Mouse (Mus musculus): ENCODE measurements around the gene Ghsr. TPM values are rescaled to one million over a fixed set of nuclear protein-coding genes. Genes with fewer than 3 reads are reported as not detected.

The Ghsr gene
- polyA plus RNA-seq (2012; rRNA removed; ENCODE audit: low replicate concordance): not detected in 2 replicates

DNA sequence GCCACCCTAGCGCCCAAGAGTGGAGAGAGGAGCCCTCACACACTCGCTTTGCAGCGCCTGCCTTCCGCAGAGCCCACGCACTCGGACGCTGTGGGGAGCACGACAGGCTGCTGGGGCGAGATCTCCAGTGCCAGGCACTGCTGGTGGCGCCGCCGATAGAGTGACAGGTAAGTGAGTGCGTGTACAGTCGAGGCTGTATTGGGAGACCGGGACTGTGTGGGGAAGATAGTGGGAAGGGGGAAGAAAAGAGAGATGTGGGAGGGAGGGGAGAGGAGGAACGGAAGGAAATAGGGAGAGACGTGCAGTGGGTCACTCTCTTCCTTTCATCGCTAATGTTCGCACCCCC, at the start of gene Ghsr:
Gene Ghsr, plus strand, starts transcription at position 76 of the 346 bp plus-strand sequence.

Other genes with a start within 250 kb of the Ghsr start
- 0.62 and 3.3 TPM in 2 replicates for gene Ect2, start 217.5 kb upstream of the Ghsr start, polyA plus RNA-seq (2012; rRNA removed; ENCODE audit: low replicate concordance)
- gene Nceh1, start 188.4 kb upstream of the Ghsr start, polyA plus RNA-seq (2012; rRNA removed; ENCODE audit: low replicate concordance): 6.0 and 32.4 TPM in 2 replicates
- 8.5 and 8.8 TPM in 2 replicates for gene Tnfsf10, start 54.3 kb upstream of the Ghsr start, polyA plus RNA-seq (2012; rRNA removed; ENCODE audit: low replicate concordance)

Measured in subcutaneous adipose tissue, adult 2 months (tissue).